Mouse (Mus musculus): ENCODE data around the gene Dock4. TPM values are rescaled to one million over a fixed set of nuclear protein-coding genes. Genes with fewer than 3 reads are reported as not detected.
A peak's percentile ranks its signal among the peaks of the same experiment; 100 is the strongest.

Dock4 gene
- polyA plus RNA-seq, 1 experiment from 2014 or later = 7.3 TPM

- no peak overlapping the region for H3K4me2 ChIP-seq
- WGBS = 60% methylated on average over 5 of the region's 5 CpGs
- no peaks in the 10 kb centered on the region for H3K36me3 ChIP-seq
- no peak for ATAC-seq (ENCODE audit: insufficient number of reproducible peaks, low FRiP score)
- no peak overlapping the region for H3K9ac ChIP-seq
- no peak overlapping the region for H3K27ac ChIP-seq (ENCODE audit: poor library complexity, severe bottlenecking)
- H3K4me3 ChIP-seq = no peak overlapping the region
- H3K27me3 ChIP-seq (replicated peaks) = no peaks in the 10 kb centered on the region
- H3K4me1 ChIP-seq (replicated peaks) = peaks cover 11% of the 10 kb centered on the region
- H3K9me3 ChIP-seq (replicated peaks) = no peaks in the 10 kb centered on the region
Measured at GRCm38 (mm10) chr12:40497806-40498205, 52.1 kb downstream of the Dock4 start.

- no peak overlapping the region for H3K27ac ChIP-seq (ENCODE audit: poor library complexity, severe bottlenecking)
- no peak overlapping the region for H3K4me3 ChIP-seq
- H3K27me3 ChIP-seq (replicated peaks) = no peaks in the 10 kb centered on the region
- ATAC-seq (ENCODE audit: insufficient number of reproducible peaks, low FRiP score) = no peak
- H3K4me2 ChIP-seq = no peak overlapping the region
- H3K9me3 ChIP-seq (replicated peaks) = no peaks in the 10 kb centered on the region
- no peak overlapping the region for H3K9ac ChIP-seq
- peaks cover 11% of the 10 kb centered on the region for H3K4me1 ChIP-seq (replicated peaks)
- WGBS = 60% methylated on average over 7 of the region's 7 CpGs
- H3K36me3 ChIP-seq = no peaks in the 10 kb centered on the region
Measured at GRCm38 (mm10) chr12:40498250-40498671, 52.5 kb downstream of the Dock4 start.

GRCm38 (mm10) chr12:40498928-40499626 lies 53.3 kb downstream of the Dock4 start:
- ATAC-seq (ENCODE audit: insufficient number of reproducible peaks, low FRiP score) = no peak
- Histone ChIP-seq H3K4me3 (no peak overlapping the region), H3K27ac (ENCODE audit: poor library complexity, severe bottlenecking) (no peak overlapping the region), H3K4me2 (peak overlapping the region; percentile 11; the same call in 1 of the 2 replicates), H3K9ac (no peak overlapping the region), H3K9me3 (replicated peaks) (no peaks in the 10 kb centered on the region), H3K36me3 (no peaks in the 10 kb centered on the region), H3K27me3 (replicated peaks) (no peaks in the 10 kb centered on the region), H3K4me1 (replicated peaks) (peaks cover 11% of the 10 kb centered on the region)
- 53% methylated on average over 15 of the region's 15 CpGs for WGBS

DNA sequence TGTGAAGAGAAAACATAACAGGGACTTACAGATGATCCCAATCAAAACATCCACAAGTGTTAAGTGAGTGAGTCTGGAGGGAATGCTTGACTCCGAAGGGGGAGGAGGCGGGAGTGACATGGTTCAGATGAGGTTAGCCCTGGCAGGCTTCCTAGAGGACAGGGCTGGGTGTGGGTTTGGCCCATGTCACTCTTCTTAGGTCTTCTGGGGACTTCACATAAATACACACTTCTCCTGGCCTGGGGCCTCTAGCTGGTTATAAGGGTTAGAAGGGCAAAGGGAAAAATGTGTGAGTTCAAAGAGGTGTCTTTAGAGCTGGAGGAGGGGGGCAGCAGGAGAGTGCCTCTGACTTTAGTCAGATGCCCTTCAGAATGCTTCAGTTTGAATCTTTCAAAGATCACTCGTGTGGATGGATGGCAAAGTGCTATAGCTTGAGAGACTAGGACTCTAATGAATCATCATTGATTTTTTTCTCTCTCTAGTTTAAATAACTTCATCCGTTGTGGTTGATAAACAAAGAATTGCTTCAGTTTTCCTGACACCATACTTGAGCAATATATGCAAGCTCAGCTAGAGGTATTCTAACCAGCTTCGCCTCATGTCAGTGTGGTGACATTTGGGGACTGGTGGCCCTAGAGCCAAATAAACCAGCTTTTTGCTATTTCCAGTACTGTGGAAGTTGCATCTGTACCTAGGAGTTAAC lies 54.0 kb downstream of the Dock4 start:
- 48% methylated on average over 5 of the region's 5 CpGs for WGBS
- Histone ChIP-seq H3K36me3 (no peaks in the 10 kb centered on the region), H3K9me3 (replicated peaks) (no peaks in the 10 kb centered on the region), H3K9ac (no peak overlapping the region), H3K4me2 (peak overlapping the region; percentile 11; the same call in 1 of the 2 replicates), H3K4me3 (no peak overlapping the region), H3K27me3 (replicated peaks) (no peaks in the 10 kb centered on the region), H3K27ac (ENCODE audit: poor library complexity, severe bottlenecking) (no peak overlapping the region), H3K4me1 (replicated peaks) (peaks cover 18% of the 10 kb centered on the region)
- peak; percentile 55; the same call in 1 of the 2 replicates for ATAC-seq (ENCODE audit: insufficient number of reproducible peaks, low FRiP score)

DNA sequence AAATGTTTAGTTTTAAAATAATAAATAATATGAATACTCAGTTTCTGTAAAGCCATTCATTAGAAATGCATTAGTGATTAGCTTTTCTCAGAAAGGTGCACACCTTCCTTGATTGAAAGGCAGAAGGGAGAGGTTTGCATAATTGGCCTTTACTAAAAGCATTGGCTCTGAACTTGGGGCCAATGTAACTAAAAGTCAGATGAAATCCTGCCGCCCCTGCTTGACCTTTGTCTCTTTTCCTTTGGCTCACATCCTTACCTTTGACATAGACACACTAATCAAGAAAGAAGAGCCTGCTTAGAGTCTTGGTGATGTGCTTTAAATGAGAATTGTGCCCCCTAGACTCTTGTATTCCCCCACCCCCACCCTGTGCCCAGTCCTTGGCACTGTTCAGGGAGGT lies 55.4 kb downstream of the Dock4 start:
- no peak for ATAC-seq (ENCODE audit: insufficient number of reproducible peaks, low FRiP score)
- Histone ChIP-seq H3K27ac (ENCODE audit: poor library complexity, severe bottlenecking) (no peak overlapping the region), H3K4me2 (no peak overlapping the region), H3K4me1 (replicated peaks) (peaks cover 20% of the 10 kb centered on the region), H3K9ac (no peak overlapping the region), H3K9me3 (replicated peaks) (no peaks in the 10 kb centered on the region), H3K36me3 (no peaks in the 10 kb centered on the region), H3K27me3 (replicated peaks) (no peaks in the 10 kb centered on the region), H3K4me3 (no peak overlapping the region)
- WGBS = 76% methylated on average over 1 of the region's 1 CpGs

GRCm38 (mm10) chr12:40503520-40503919 lies 57.8 kb downstream of the Dock4 start:
- Histone ChIP-seq H3K4me2 (no peak overlapping the region), H3K27ac (ENCODE audit: poor library complexity, severe bottlenecking) (no peak overlapping the region), H3K9me3 (replicated peaks) (no peaks in the 10 kb centered on the region), H3K27me3 (replicated peaks) (no peaks in the 10 kb centered on the region), H3K4me1 (replicated peaks) (peaks cover 20% of the 10 kb centered on the region), H3K9ac (no peak overlapping the region), H3K36me3 (no peaks in the 10 kb centered on the region), H3K4me3 (no peak overlapping the region)
- ATAC-seq (ENCODE audit: insufficient number of reproducible peaks, low FRiP score) = no peak
- 58% methylated on average over 3 of the region's 3 CpGs for WGBS

DNA sequence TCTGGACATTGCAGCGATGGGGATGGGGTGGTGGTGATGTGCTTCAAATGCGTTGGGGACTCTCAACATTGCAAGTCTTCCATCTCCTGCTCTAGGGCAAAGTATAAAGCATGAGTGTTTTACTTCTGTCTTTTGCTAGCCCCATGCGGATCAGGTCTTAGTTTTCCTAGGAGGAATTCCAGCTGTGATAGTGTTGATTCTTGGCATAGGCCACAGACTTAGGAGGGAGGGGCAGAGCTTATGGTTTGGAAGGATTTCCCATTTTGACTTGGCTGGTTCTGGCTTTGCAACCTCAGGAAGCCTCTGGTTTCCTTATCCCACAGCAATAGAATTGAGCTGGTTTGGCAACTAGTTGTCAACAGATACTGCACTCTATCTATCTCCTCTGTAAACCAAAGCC lies 58.9 kb downstream of the Dock4 start:
- no peak for ATAC-seq (ENCODE audit: insufficient number of reproducible peaks, low FRiP score)
- Histone ChIP-seq H3K27me3 (replicated peaks) (no peaks in the 10 kb centered on the region), H3K36me3 (no peaks in the 10 kb centered on the region), H3K4me2 (no peak overlapping the region), H3K9me3 (replicated peaks) (no peaks in the 10 kb centered on the region), H3K4me3 (no peak overlapping the region), H3K4me1 (replicated peaks) (peaks cover 11% of the 10 kb centered on the region), H3K9ac (no peak overlapping the region), H3K27ac (ENCODE audit: poor library complexity, severe bottlenecking) (no peak overlapping the region)
- 61% methylated on average over 3 of the region's 3 CpGs for WGBS

DNA sequence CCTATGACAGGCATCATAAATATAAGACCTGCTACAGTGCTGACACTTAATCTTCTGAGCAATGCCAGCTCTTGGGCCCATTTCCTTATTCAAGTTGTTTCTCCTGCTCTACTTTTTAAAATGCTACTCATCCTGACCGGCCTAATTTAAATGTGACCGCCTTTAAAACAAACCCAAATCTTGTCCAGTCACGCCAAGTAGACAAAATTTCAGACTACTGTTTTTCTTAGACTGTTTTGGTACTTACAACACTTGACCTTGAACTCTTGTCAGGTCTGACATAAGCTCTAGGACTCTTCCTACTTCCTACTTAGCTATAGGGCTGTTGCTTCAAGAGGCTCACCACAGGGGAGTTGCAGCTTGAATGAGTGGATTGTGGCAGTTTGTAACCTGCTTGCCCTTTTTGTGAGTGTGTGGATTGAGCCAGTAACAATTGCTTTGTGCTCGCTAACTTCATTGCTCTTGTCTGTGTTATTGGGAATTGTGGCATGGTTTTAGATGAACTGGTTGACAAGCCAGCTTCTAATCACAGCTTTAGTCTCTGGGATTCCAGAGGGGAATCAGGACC lies 62.2 kb downstream of the Dock4 start:
- H3K9me3 ChIP-seq (replicated peaks) = no peaks in the 10 kb centered on the region
- ATAC-seq (ENCODE audit: insufficient number of reproducible peaks, low FRiP score) = no peak
- no peaks in the 10 kb centered on the region for H3K27me3 ChIP-seq (replicated peaks)
- H3K9ac ChIP-seq = no peak overlapping the region
- 72% methylated on average over 4 of the region's 4 CpGs for WGBS
- no peaks in the 10 kb centered on the region for H3K36me3 ChIP-seq
- H3K4me2 ChIP-seq = no peak overlapping the region
- no peak overlapping the region for H3K4me3 ChIP-seq
- peaks cover 25% of the 10 kb centered on the region for H3K4me1 ChIP-seq (replicated peaks)
- H3K27ac ChIP-seq (ENCODE audit: poor library complexity, severe bottlenecking) = no peak overlapping the region

DNA sequence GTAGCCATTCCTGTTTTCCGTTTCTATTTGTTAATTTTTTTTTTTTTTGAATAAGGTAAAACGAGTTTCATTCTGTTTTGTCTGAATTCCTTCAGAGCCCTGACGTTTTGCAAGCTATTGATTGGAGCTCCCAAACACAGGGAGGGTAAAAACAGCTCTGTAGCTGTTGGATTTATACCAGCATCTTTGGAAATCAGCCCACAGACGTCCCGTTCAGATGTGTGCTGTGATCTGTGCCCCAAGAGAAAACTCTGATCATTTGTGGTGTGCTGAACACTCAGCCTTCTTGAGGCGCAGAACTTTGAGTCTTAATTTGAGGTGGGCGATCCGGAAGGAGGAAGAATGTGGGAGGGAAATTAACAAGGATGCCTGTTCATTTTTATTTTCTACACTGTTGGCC lies 62.7 kb downstream of the Dock4 start:
- no peak overlapping the region for H3K27ac ChIP-seq (ENCODE audit: poor library complexity, severe bottlenecking)
- H3K27me3 ChIP-seq (replicated peaks) = no peaks in the 10 kb centered on the region
- peaks cover 25% of the 10 kb centered on the region for H3K4me1 ChIP-seq (replicated peaks)
- H3K9ac ChIP-seq = no peak overlapping the region
- no peaks in the 10 kb centered on the region for H3K36me3 ChIP-seq
- H3K4me2 ChIP-seq = no peak overlapping the region
- no peak overlapping the region for H3K4me3 ChIP-seq
- 59% methylated on average over 8 of the region's 8 CpGs for WGBS
- H3K9me3 ChIP-seq (replicated peaks) = no peaks in the 10 kb centered on the region
- no peak for ATAC-seq (ENCODE audit: insufficient number of reproducible peaks, low FRiP score)

DNA sequence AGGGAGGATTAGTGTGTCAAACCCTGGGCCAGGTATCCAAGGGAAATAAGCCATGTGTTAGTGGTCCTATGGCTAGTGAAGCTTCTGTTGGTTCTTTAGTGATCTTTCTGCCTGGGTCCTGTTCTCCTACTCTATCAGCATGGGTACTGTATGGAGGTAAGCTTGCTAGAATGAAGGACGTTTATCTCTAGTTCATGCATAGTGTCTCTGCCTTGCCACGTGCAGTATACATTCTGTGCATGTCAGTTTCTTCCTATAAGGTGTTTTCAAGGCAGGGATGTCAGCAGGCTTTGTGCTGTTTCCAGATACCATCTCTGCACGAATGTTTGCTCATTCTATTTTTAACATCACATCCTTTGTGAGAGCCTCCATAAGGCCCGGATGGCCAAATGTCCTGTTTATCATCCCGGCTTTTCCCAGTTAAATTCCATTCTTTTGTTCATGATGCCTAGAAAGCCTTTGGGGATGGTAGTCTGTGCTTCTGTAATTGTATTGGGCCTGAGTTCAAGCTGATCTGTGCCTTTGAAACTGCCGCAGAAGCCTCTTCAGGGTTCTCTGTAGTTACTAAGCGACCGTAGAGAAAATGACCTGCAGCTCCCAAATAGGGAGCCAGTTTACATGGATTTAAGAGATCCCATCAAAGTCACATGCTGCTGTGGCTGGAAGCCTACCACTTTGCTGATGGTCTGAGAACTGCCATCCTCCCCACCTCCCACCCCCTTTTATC lies 66.1 kb downstream of the Dock4 start:
- no peak overlapping the region for H3K4me3 ChIP-seq
- no peaks in the 10 kb centered on the region for H3K27me3 ChIP-seq (replicated peaks)
- 0 out of 2 replicates have a peak overlapping the region, but pooled peaks have one; percentile 2 for H3K27ac ChIP-seq (ENCODE audit: poor library complexity, severe bottlenecking)
- no peak for ATAC-seq (ENCODE audit: insufficient number of reproducible peaks, low FRiP score)
- WGBS = 30% methylated on average over 8 of the region's 8 CpGs
- H3K9ac ChIP-seq = no peak overlapping the region
- peaks cover 20% of the 10 kb centered on the region for H3K4me1 ChIP-seq (replicated peaks)
- H3K4me2 ChIP-seq = no peak overlapping the region
- H3K9me3 ChIP-seq (replicated peaks) = no peaks in the 10 kb centered on the region
- no peaks in the 10 kb centered on the region for H3K36me3 ChIP-seq

GRCm38 (mm10) chr12:40512370-40512693 lies 66.6 kb downstream of the Dock4 start:
- Histone ChIP-seq H3K9ac (no peak overlapping the region), H3K4me1 (replicated peaks) (peaks cover 20% of the 10 kb centered on the region), H3K27ac (ENCODE audit: poor library complexity, severe bottlenecking) (no peak overlapping the region), H3K9me3 (replicated peaks) (no peaks in the 10 kb centered on the region), H3K27me3 (replicated peaks) (no peaks in the 10 kb centered on the region), H3K4me3 (no peak overlapping the region), H3K36me3 (no peaks in the 10 kb centered on the region), H3K4me2 (no peak overlapping the region)
- WGBS = 86% methylated on average over 2 of the region's 2 CpGs
- ATAC-seq (ENCODE audit: insufficient number of reproducible peaks, low FRiP score) = no peak
